Mouse (Mus musculus) right cerebral cortex, postnatal 36 days (tissue): ENCODE data around the gene Arhgef12.

Experiments used
- DNase-seq, 2 experiments: peaks; one replicate each; pipeline ENCODE4 v3.0.0; 2022; ENCODE audit warnings: low spot score in 2 of 2, mixed read lengths in 1 of 2

Gene Arhgef12

GRCm38 (mm10) chr9:43108721-43109120, 1.7 kb upstream of the Arhgef12 start:
- no peak for DNase-seq

- no peak for DNase-seq
Measured at GRCm38 (mm10) chr9:43108081-43108480, 1.0 kb upstream of the Arhgef12 start.

GRCm38 (mm10) chr9:43107555-43107954, 516 bp upstream of the Arhgef12 start:
- no peak for DNase-seq

- DNase-seq, result no peak
Measured at GRCm38 (mm10) chr9:43106426-43107186, 433 bp downstream of the Arhgef12 start.

GRCm38 (mm10) chr9:43105664-43106361, 1.2 kb downstream of the Arhgef12 start:
- DNase-seq, result peak; percentile 83 to 84

GRCm38 (mm10) chr9:43104873-43105663, 2.0 kb downstream of the Arhgef12 start:
- DNase-seq, result no peak

- DNase-seq, result no peak
Measured at GRCm38 (mm10) chr9:43104526-43104872, 2.5 kb downstream of the Arhgef12 start.

GRCm38 (mm10) chr9:43103675-43104299, 3.3 kb downstream of the Arhgef12 start:
- no peak for DNase-seq

GRCm38 (mm10) chr9:43102931-43103330, 4.1 kb downstream of the Arhgef12 start:
- DNase-seq, result no peak

- no peak for DNase-seq
Measured at GRCm38 (mm10) chr9:43101936-43102595, 5.0 kb downstream of the Arhgef12 start.

- DNase-seq, result no peak
Measured at GRCm38 (mm10) chr9:43098922-43099321, 8.1 kb downstream of the Arhgef12 start.

- DNase-seq, result no peak
Measured at GRCm38 (mm10) chr9:43097801-43098557, 9.1 kb downstream of the Arhgef12 start.

GRCm38 (mm10) chr9:43096337-43096736, 10.7 kb downstream of the Arhgef12 start:
- DNase-seq, result no peak

- no peak for DNase-seq
Measured at GRCm38 (mm10) chr9:43094828-43095227, 12.2 kb downstream of the Arhgef12 start.

GRCm38 (mm10) chr9:43093803-43094202, 13.2 kb downstream of the Arhgef12 start:
- no peak for DNase-seq

GRCm38 (mm10) chr9:43085686-43086285, 21.3 kb downstream of the Arhgef12 start:
- DNase-seq, result no peak

GRCm38 (mm10) chr9:43084496-43085362, 22.3 kb downstream of the Arhgef12 start:
- no peak for DNase-seq

GRCm38 (mm10) chr9:43083441-43084055, 23.5 kb downstream of the Arhgef12 start:
- no peak for DNase-seq

- DNase-seq, result no peak
Measured at GRCm38 (mm10) chr9:43078711-43079110, 28.3 kb downstream of the Arhgef12 start.
